Mouse (Mus musculus) ES-E14 (cell line): ENCODE data around the gene Dcaf15.

ENCODE experiments used
- CHD2 ChIP-seq: IDR thresholded peaks from 2 replicates; pipeline ENCODE4 v1.6.1; 2014; ENCODE audit warnings: mild to moderate bottlenecking, low read depth, low read length, inconsistent platforms
- HCFC1 ChIP-seq: IDR thresholded peaks from 2 replicates; pipeline ENCODE4 v1.6.1; 2012; ENCODE audit warnings: low read length, inconsistent platforms, borderline replicate concordance; ENCODE audit not compliant: insufficient read depth
- MAFK ChIP-seq: IDR thresholded peaks from 2 replicates; pipeline ENCODE4 v1.6.1; 2014; ENCODE audit warnings: mild to moderate bottlenecking, low read depth, low read length, inconsistent platforms; ENCODE audit not compliant: insufficient read depth
- ZC3H11A ChIP-seq: IDR thresholded peaks from 2 replicates; pipeline ENCODE4 v1.6.1; 2012; ENCODE audit warnings: low read depth, mild to moderate bottlenecking, inconsistent platforms, low read length, borderline replicate concordance
- ZNF384 ChIP-seq: IDR thresholded peaks from 2 replicates; pipeline ENCODE4 v1.6.1; 2012; ENCODE audit warnings: low read depth, low read length, inconsistent platforms

GRCm38 (mm10) chr8:84052746-84053145 lies 51.8 kb downstream of the Dcaf15 start:
- no peak for TF ChIP-seq ZNF384
- TF ChIP-seq ZC3H11A = no peak
- no peak for TF ChIP-seq MAFK
- no peak for TF ChIP-seq CHD2
- no peak for TF ChIP-seq HCFC1
